Mouse (Mus musculus) liver, embryonic 14.5 days (tissue): Measurements from ENCODE around the gene Foxn3. TPM values are rescaled to one million over a fixed set of nuclear protein-coding genes. Genes with fewer than 3 reads are reported as not detected.
"Not testable (repeated sequence)": the region's sequence is repeated elsewhere in the genome, so short reads cannot be mapped to it uniquely, and the experiment has no call there.

Source experiments
- ATAC-seq: fragments of 200-750 bp; cut with Nextera tagmentation; 2 replicates; pipeline ENCODE4 v1.8.0; 2017; ENCODE audit warnings: moderate number of reproducible peaks, mild to moderate bottlenecking, moderate library complexity; ENCODE audit not compliant: insufficient read depth
- DNase-seq, 3 experiments: peaks; one replicate each; pipeline ENCODE4 v3.0.0-alpha.2; 2012 to 2013; ENCODE audit warnings: low read depth in 3 of 3, low spot score in 3 of 3
- H3K27ac ChIP-seq: fragments of 300-500 bp; sonication (generic); 2 replicates; pipeline ENCODE4 v1.5.1; 2014; ENCODE audit warnings: moderate library complexity, mild to moderate bottlenecking, control low read depth, inconsistent platforms
- H3K27me3 ChIP-seq: fragments of 300-500 bp; sonication (generic); 2 replicates; pipeline ENCODE4 v1.6.1; 2014; ENCODE audit warnings: mild to moderate bottlenecking, low read length, moderate library complexity; ENCODE audit not compliant: control insufficient read depth, insufficient read depth
- H3K36me3 ChIP-seq: fragments of 300-500 bp; sonication (generic); replicated peaks from 2 replicates; pipeline ENCODE4 v1.6.1; 2014; ENCODE audit warnings: low read depth; ENCODE audit not compliant: control insufficient read depth, insufficient read depth
- H3K4me1 ChIP-seq, 2 experiments: fragments of 200-500 bp in 1 of 2; fragments of 300-500 bp in 1 of 2; sonication (generic) in 1 of 2; replicated peaks; 2 replicates each; pipeline ENCODE4 v1.6.1; 2012 to 2014; ENCODE audit warnings: antibody characterized with exemption in 1 of 2, inconsistent platforms in 1 of 2, low read length in 1 of 2; ENCODE audit not compliant: control insufficient read depth in 2 of 2, insufficient read depth in 2 of 2
- H3K4me2 ChIP-seq: fragments of 300-500 bp; sonication (generic); 2 replicates; pipeline ENCODE4 v1.6.1; 2014; ENCODE audit warnings: low read depth, mild to moderate bottlenecking, control low read depth, moderate library complexity
- H3K4me3 ChIP-seq, 2 experiments: fragments of 200-500 bp in 1 of 2; fragments of 300-500 bp in 1 of 2; sonication (generic) in 1 of 2; 2 replicates each; pipeline ENCODE4 v1.5.1; 2012 to 2014; ENCODE audit warnings: low read depth in 2 of 2, low read length in 2 of 2, mild to moderate bottlenecking in 2 of 2, control low read depth in 1 of 2, inconsistent platforms in 1 of 2, moderate library complexity in 1 of 2; ENCODE audit not compliant: insufficient read depth in 1 of 2
- H3K9ac ChIP-seq: fragments of 300-500 bp; sonication (generic); replicated peaks from 2 replicates; pipeline ENCODE4 v1.6.1; 2014; ENCODE audit warnings: mild to moderate bottlenecking, control low read depth, moderate library complexity
- H3K9me3 ChIP-seq: fragments of 300-500 bp; sonication (generic); 2 replicates; pipeline ENCODE4 v1.6.1; 2016; ENCODE audit warnings: low read length, mixed read lengths; ENCODE audit not compliant: control insufficient read depth
- CTCF ChIP-seq: IDR thresholded peaks from 2 replicates; pipeline ENCODE4 v1.5.1; 2016; ENCODE audit warnings: antibody characterized with exemption, low read depth, control low read depth
- EP300 ChIP-seq: IDR thresholded peaks from 2 replicates; pipeline ENCODE4 v1.6.1; 2016; ENCODE audit warnings: antibody characterized with exemption, low read depth
- WGBS: fragments of 180-500 bp; shearing (Covaris S2); extraction: QIAGEN DNeasy Blood & Tissue Kit; methylation state at CpG from one replicate; pipeline ENCODE4 v1.1.7; 2014; ENCODE audit not compliant: insufficient replicate concordance; 5-methylcytosine and 5-hydroxymethylcytosine counted together
- polyA plus RNA-seq, 2 experiments: library from polyadenylated mRNA; depleted of rRNA in 1 of 2; stranded (reverse) in 1 of 2; unstranded in 1 of 2; fragments of >200 nt; fragmentation: Nextera tagmentation in 1 of 2; extraction: Ambion mirVana in 1 of 2; gene quantifications; 2 replicates each; pipeline versions ENCODE4 v1.2.1 to v1.2.3; 2012 to 2014

The Foxn3 gene
- polyA plus RNA-seq, 2 experiments, result 2.7 to 13.6 TPM

- no peaks in the 10 kb centered on the region for H3K27me3 ChIP-seq
Observed at GRCm38 (mm10) chr12:99195655-99196054, 367.7 kb downstream of the Foxn3 start.

GRCm38 (mm10) chr12:99194120-99194519, 369.3 kb downstream of the Foxn3 start:
- not testable (repeated sequence) for H3K36me3 ChIP-seq, ATAC-seq, H3K9ac ChIP-seq, H3K4me1 ChIP-seq, H3K4me3 ChIP-seq, H3K27ac ChIP-seq, H3K4me2 ChIP-seq, DNase-seq, H3K27me3 ChIP-seq, H3K9me3 ChIP-seq
- WGBS, result 79% methylated on average over 17 of the region's 17 CpGs

More at GRCm38 (mm10) chr12:99195655-99196054, 367.7 kb downstream of the Foxn3 start:
- Histone ChIP-seq H3K9me3 (no peaks in the 10 kb centered on the region), H3K9ac (no peak overlapping the region), H3K27ac (no peak overlapping the region), H3K36me3 (no peaks in the 10 kb centered on the region), H3K4me1 (no peaks in the 10 kb centered on the region), H3K4me3 (no peak overlapping the region), H3K4me2 (no peak overlapping the region)
- WGBS, result 72% methylated on average over 5 of the region's 5 CpGs
- ATAC-seq, result no peak
- TF ChIP-seq EP300, result no peak
- no peak for TF ChIP-seq CTCF
- no peak for DNase-seq

GRCm38 (mm10) chr12:99187671-99188070, 375.7 kb downstream of the Foxn3 start:
- Histone ChIP-seq H3K27me3 (no peaks in the 10 kb centered on the region), H3K4me1 (no peaks in the 10 kb centered on the region), H3K27ac (no peak overlapping the region), H3K36me3 (no peaks in the 10 kb centered on the region), H3K9ac (no peak overlapping the region), H3K4me2 (no peak overlapping the region), H3K4me3 (no peak overlapping the region), H3K9me3 (no peaks in the 10 kb centered on the region)
- no peak for TF ChIP-seq EP300
- TF ChIP-seq CTCF, result no peak
- ATAC-seq, result no peak
- DNase-seq, result no peak
- 65% methylated on average over 4 of the region's 4 CpGs for WGBS

GRCm38 (mm10) chr12:99186239-99186638, 377.1 kb downstream of the Foxn3 start:
- Histone ChIP-seq H3K4me2 (no peak overlapping the region), H3K4me1 (no peaks in the 10 kb centered on the region), H3K36me3 (no peaks in the 10 kb centered on the region), H3K27me3 (no peaks in the 10 kb centered on the region), H3K9ac (no peak overlapping the region), H3K9me3 (no peaks in the 10 kb centered on the region), H3K27ac (no peak overlapping the region), H3K4me3 (no peak overlapping the region)
- no peak for DNase-seq
- TF ChIP-seq CTCF, result no peak
- TF ChIP-seq EP300, result no peak
- no peak for ATAC-seq
- 44% methylated on average over 4 of the region's 4 CpGs for WGBS

- no peak for ATAC-seq
- Histone ChIP-seq H3K4me2 (no peak overlapping the region), H3K4me3 (no peak overlapping the region), H3K9me3 (no peaks in the 10 kb centered on the region), H3K9ac (no peak overlapping the region), H3K27me3 (no peaks in the 10 kb centered on the region), H3K36me3 (no peaks in the 10 kb centered on the region), H3K27ac (no peak overlapping the region), H3K4me1 (no peaks in the 10 kb centered on the region)
- WGBS, result 60% methylated on average over 7 of the region's 7 CpGs
- TF ChIP-seq EP300 (no peak), CTCF (no peak)
- DNase-seq, result no peak
Observed at GRCm38 (mm10) chr12:99183261-99183792, 380.1 kb downstream of the Foxn3 start.
